Mouse (Mus musculus) limb, embryonic 15.5 days (tissue): Measurements from ENCODE around the gene Isl2. TPM values are rescaled to one million over a fixed set of nuclear protein-coding genes. Genes with fewer than 3 reads are reported as not detected.
A peak's percentile ranks its signal among the peaks of the same experiment; 100 is the strongest.

Source experiments
- ATAC-seq: fragments of 200-750 bp; cut with Nextera tagmentation; 2 replicates; pipeline ENCODE4 v1.8.0; 2017; ENCODE audit warnings: low read depth, moderate TSS enrichment; ENCODE audit not compliant: insufficient number of reproducible peaks, low FRiP score, low TSS enrichment
- H3K27ac ChIP-seq: fragments of 300-500 bp; sonication (generic); 2 replicates; pipeline ENCODE4 v1.5.1; 2015; ENCODE audit warnings: moderate library complexity, mild to moderate bottlenecking, inconsistent platforms
- H3K27me3 ChIP-seq: fragments of 300-500 bp; sonication (generic); 2 replicates; pipeline ENCODE4 v1.6.1; 2015; ENCODE audit warnings: inconsistent platforms
- H3K36me3 ChIP-seq: fragments of 300-500 bp; sonication (generic); 2 replicates; pipeline ENCODE4 v1.6.1; 2015; ENCODE audit warnings: inconsistent platforms
- H3K4me1 ChIP-seq: fragments of 300-500 bp; sonication (generic); 2 replicates; pipeline ENCODE4 v1.6.1; 2015; ENCODE audit warnings: inconsistent platforms
- H3K4me2 ChIP-seq: fragments of 300-500 bp; sonication (generic); 2 replicates; pipeline ENCODE4 v1.6.1; 2015; ENCODE audit warnings: mild to moderate bottlenecking, inconsistent platforms
- H3K4me3 ChIP-seq: fragments of 300-500 bp; sonication (generic); 2 replicates; pipeline ENCODE4 v1.5.1; 2015; ENCODE audit warnings: mild to moderate bottlenecking, inconsistent platforms
- H3K9ac ChIP-seq: fragments of 300-500 bp; sonication (generic); 2 replicates; pipeline ENCODE4 v1.6.1; 2015; ENCODE audit warnings: inconsistent platforms
- H3K9me3 ChIP-seq: fragments of 300-500 bp; sonication (generic); 2 replicates; pipeline ENCODE4 v1.6.1; 2016; ENCODE audit warnings: inconsistent platforms
- WGBS: fragments of 180-500 bp; shearing (Covaris S2); methylation state at CpG from one replicate; pipeline ENCODE4 v1.1.7; 2015; 5-methylcytosine and 5-hydroxymethylcytosine counted together
- polyA plus RNA-seq: library from polyadenylated mRNA; unstranded; fragments of >200 nt; fragmentation: Nextera tagmentation; extraction: Ambion mirVana; gene quantifications from 2 replicates; pipeline ENCODE4 v1.2.1, GENCODE M21; 2015

Gene Isl2
- 0.19 and 0.45 TPM in 2 replicates for polyA plus RNA-seq

DNA sequence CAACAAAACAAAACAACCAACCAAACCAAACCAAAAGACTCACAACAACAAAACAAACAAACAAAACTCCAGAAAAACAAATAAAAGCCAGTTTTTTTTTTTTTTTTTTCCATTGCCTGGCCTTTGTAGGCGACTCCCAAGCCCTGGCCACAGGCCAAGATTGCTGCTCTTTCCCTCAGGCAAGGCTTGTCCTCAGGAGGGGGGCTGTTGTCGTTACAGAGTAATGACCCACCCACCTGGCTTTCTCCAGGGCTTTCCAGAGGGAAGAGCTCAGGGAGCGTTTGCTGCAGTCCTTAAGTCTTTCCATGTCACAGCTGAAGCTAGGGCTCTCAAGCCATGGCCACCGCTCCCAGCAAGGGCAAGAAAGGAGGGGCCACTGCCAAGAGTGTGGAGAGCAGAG, at the start of gene Isl2:
Gene Isl2 (plus strand): TSS at position 296 of the 400 bp plus-strand sequence.
- H3K36me3 ChIP-seq, result no peaks in the 10 kb centered on the region
- peak within 1 kb of the TSS; percentile 30; the same call in 1 of the 2 replicates for H3K4me2 ChIP-seq
- no peak within 1 kb of the TSS for H3K9ac ChIP-seq
- ATAC-seq, result no peak
- H3K9me3 ChIP-seq, result no peaks in the 10 kb centered on the region
- H3K27me3 ChIP-seq, result peaks cover 63% of the 10 kb centered on the region
- peaks cover 29% of the 10 kb centered on the region for H3K4me1 ChIP-seq
- H3K4me3 ChIP-seq, result peak within 1 kb of the TSS; percentile 19
- no peak within 1 kb of the TSS for H3K27ac ChIP-seq
- WGBS, result 12% methylated on average over 4 of the region's 4 CpGs

DNA sequence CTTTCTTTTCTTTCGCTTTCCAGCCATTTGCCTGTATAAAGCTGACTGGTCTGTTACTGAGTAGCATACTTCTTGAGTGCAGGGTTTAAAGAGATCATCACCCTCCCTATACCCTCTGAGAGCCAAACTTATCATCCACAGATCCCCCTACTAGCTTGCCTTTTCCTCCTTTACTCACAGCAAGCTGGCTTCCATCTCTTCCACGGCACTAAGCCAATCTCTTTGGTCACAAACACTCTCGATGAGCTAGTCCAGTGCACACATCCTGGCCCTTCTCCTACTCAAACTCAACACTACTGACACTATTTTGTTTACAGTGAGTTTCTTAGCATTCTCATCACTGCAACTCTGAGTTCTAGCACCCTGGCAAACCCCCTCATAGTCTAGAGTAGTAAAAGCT, 30.6 kb upstream of the Isl2 start:
- peaks cover 4% of the 10 kb centered on the region for H3K4me1 ChIP-seq
- no peak overlapping the region for H3K4me2 ChIP-seq
- ATAC-seq, result no peak
- no peak overlapping the region for H3K9ac ChIP-seq
- 83% methylated on average over 3 of the region's 3 CpGs for WGBS
- no peaks in the 10 kb centered on the region for H3K36me3 ChIP-seq
- no peaks in the 10 kb centered on the region for H3K27me3 ChIP-seq
- H3K4me3 ChIP-seq, result no peak overlapping the region
- no peak overlapping the region for H3K27ac ChIP-seq
- H3K9me3 ChIP-seq, result no peaks in the 10 kb centered on the region

- Histone ChIP-seq H3K9ac (no peak overlapping the region), H3K4me3 (no peak overlapping the region), H3K36me3 (no peaks in the 10 kb centered on the region), H3K9me3 (no peaks in the 10 kb centered on the region), H3K4me1 (peaks cover 4% of the 10 kb centered on the region), H3K27ac (no peak overlapping the region), H3K27me3 (0 out of 2 replicates have a peak, but pooled peaks cover 1% of the 10 kb centered on the region), H3K4me2 (no peak overlapping the region)
- 80% methylated on average over 4 of the region's 4 CpGs for WGBS
- no peak for ATAC-seq
Measured at GRCm38 (mm10) chr9:55508701-55509100, 29.8 kb upstream of the Isl2 start.

DNA sequence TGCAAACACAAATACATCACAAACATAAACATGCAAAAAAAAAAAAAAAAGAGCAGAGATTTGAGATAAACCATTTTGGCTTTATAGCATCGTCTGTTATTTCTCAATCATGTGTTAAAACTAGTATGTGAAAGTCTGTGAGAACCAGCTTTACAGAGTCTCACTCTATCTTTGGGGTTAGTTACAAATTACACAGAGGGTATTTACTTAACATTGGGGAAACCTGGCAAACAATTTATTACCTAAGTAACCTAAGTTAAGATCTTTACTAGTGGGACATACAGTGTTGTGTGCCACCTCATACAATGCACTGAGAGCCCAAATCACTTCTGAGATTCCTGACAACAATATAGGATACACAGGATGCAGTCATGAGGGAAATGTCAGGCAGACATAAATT, 28.7 kb upstream of the Isl2 start:
- H3K9ac ChIP-seq, result no peak overlapping the region
- no peaks in the 10 kb centered on the region for H3K36me3 ChIP-seq
- no peak overlapping the region for H3K27ac ChIP-seq
- ATAC-seq, result no peak
- 0 out of 2 replicates have a peak, but pooled peaks cover 7% of the 10 kb centered on the region for H3K27me3 ChIP-seq
- H3K4me1 ChIP-seq, result peaks cover 4% of the 10 kb centered on the region
- no peak overlapping the region for H3K4me3 ChIP-seq
- WGBS, result 81% methylated on average over 1 of the region's 1 CpGs
- no peaks in the 10 kb centered on the region for H3K9me3 ChIP-seq
- H3K4me2 ChIP-seq, result no peak overlapping the region

DNA sequence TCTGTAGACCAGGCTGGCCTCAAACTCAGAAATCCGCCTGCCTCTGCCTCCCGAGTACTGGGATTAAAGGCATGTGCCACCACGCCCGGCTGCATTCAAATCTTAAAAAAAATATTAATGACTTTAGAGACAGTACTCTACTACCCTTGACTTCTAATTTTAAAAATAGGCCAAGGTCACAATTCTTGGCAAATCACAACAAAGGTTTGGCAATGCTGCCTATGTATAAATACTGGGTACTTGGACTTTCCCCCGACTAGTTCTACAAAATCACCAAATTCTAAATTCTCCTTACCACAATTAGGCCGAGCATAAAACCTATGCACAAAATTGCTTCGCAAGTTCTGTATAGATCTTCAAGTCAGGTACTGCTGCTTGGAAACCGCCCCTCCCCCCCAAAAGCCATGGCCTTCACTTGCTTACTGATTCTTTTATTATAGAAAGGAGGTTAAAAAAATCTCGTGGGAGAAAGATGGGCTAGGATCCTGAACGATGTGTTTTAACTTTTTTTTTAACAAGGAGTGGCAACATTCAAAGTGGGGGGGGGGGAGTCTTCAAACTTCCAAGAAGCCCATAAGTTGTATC, 27.7 kb upstream of the Isl2 start:
- H3K4me1 ChIP-seq, result peaks cover 4% of the 10 kb centered on the region
- H3K9me3 ChIP-seq, result no peaks in the 10 kb centered on the region
- H3K27me3 ChIP-seq, result 0 out of 2 replicates have a peak, but pooled peaks cover 7% of the 10 kb centered on the region
- H3K4me2 ChIP-seq, result peak overlapping the region; percentile 80
- peak overlapping the region; percentile 91 for H3K4me3 ChIP-seq
- WGBS, result 80% methylated on average over 10 of the region's 10 CpGs
- no peak overlapping the region for H3K27ac ChIP-seq
- H3K36me3 ChIP-seq, result no peaks in the 10 kb centered on the region
- no peak overlapping the region for H3K9ac ChIP-seq
- no peak for ATAC-seq

DNA sequence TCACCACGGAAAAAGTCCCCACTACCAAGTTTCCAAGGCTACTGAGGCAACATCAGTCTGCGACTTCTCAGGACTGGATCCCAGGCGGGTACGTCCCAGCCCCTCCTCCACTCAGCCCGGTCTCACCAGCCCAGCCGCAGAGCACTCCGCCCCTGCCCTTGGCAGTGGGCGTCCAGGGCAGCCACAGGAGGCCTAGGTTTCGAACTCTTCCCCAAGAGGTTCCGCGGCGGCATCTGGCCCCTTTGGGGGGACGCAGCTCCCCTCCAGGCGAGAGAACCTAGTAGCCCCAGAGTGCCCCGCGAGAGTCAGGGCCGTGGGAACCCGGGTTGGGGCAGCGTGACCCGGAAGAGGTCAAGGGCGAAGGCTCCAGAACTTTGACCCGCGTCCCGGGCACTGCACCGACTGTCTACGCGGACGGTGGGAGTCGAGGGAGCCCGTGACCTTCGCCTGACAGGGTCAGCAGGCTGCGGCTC, 26.9 kb upstream of the Isl2 start:
- Histone ChIP-seq H3K27ac (peak overlapping the region; percentile 90), H3K9me3 (no peaks in the 10 kb centered on the region), H3K4me2 (peak overlapping the region; percentile 80), H3K36me3 (no peaks in the 10 kb centered on the region), H3K27me3 (0 out of 2 replicates have a peak, but pooled peaks cover 7% of the 10 kb centered on the region), H3K4me3 (peak overlapping the region; percentile 91), H3K4me1 (peaks cover 4% of the 10 kb centered on the region), H3K9ac (peak overlapping the region; percentile 92)
- ATAC-seq, result peak; percentile 67
- under 1% methylated on average over 28 of the region's 32 CpGs for WGBS

DNA sequence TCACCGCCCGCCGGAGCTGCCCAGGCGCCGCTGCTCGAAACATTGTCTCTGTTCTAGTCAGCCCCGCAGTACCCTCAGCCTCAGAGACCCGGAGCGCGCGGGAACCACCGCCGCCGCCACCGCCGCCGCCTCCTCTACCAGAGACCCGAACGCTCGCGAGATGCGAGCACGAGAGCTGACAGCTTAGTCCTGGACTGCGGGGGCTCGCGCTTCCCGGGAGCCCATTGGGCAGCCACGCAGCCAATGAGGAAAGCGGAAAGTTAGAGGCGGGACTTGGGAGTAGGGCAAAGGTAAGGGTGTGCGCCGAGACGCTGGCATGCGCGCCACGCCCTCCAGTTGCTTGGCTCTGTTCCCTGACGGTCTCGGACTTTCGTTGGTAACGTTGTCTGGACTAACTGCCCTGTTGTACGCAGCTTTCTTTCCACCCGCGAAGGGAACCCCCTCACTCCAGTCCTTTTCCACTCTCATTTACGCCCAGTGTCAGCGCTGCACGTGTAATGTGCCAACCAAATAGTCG, 26.4 kb upstream of the Isl2 start, which contains the start of gene Etfa:
Gene Etfa (minus strand): TSS at position 217 of the 517 bp plus-strand sequence.
- Histone ChIP-seq H3K4me1 (peaks cover 4% of the 10 kb centered on the region), H3K4me3 (peak within 1 kb of the TSS; percentile 91), H3K4me2 (peak within 1 kb of the TSS; percentile 80), H3K9ac (peak within 1 kb of the TSS; percentile 92), H3K27me3 (0 out of 2 replicates have a peak, but pooled peaks cover 7% of the 10 kb centered on the region), H3K36me3 (no peaks in the 10 kb centered on the region), H3K9me3 (no peaks in the 10 kb centered on the region), H3K27ac (peak within 1 kb of the TSS; percentile 90)
- under 1% methylated on average over 47 of the region's 47 CpGs for WGBS
- ATAC-seq, result peak; percentile 98

- H3K4me1 ChIP-seq, result no peaks in the 10 kb centered on the region
- no peaks in the 10 kb centered on the region for H3K27me3 ChIP-seq
- H3K9me3 ChIP-seq, result no peaks in the 10 kb centered on the region
- no peaks in the 10 kb centered on the region for H3K36me3 ChIP-seq
- ATAC-seq, result no peak
- H3K9ac ChIP-seq, result no peak overlapping the region
- WGBS, result 47% methylated on average over 4 of the region's 4 CpGs
- no peak overlapping the region for H3K27ac ChIP-seq
- no peak overlapping the region for H3K4me3 ChIP-seq
- H3K4me2 ChIP-seq, result no peak overlapping the region
Measured at GRCm38 (mm10) chr9:55525716-55526115, 12.8 kb upstream of the Isl2 start.

DNA sequence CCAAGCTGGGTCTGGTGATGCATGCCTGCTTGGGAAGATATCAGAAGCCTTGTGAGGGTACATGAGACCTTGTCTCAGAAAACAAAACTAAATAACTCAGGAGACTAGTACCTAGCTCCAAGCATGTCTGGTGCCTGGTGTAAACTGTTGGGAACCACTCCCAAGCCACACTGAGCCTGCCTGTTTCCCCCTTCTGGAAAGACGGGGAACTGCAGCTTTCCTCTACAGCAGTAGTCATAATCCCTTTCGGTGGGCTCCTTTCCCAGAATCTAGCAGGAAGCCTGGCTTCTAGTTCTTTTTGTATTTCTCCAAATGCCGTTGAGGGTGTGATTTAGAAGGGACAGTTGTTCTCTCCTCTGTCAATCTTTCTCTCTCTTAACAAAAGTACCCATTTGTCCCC, 2.6 kb upstream of the Isl2 start:
- Histone ChIP-seq H3K4me2 (no peak overlapping the region), H3K27me3 (peaks cover 38% of the 10 kb centered on the region), H3K9ac (no peak overlapping the region), H3K4me1 (peaks cover 12% of the 10 kb centered on the region), H3K36me3 (no peaks in the 10 kb centered on the region), H3K4me3 (no peak overlapping the region), H3K27ac (no peak overlapping the region), H3K9me3 (no peaks in the 10 kb centered on the region)
- WGBS, result 22% methylated on average over 3 of the region's 3 CpGs
- ATAC-seq, result no peak

- peaks cover 33% of the 10 kb centered on the region for H3K4me1 ChIP-seq
- peaks cover 69% of the 10 kb centered on the region for H3K27me3 ChIP-seq
- H3K27ac ChIP-seq, result no peak overlapping the region
- H3K4me2 ChIP-seq, result no peak overlapping the region
- no peak overlapping the region for H3K9ac ChIP-seq
- H3K36me3 ChIP-seq, result no peaks in the 10 kb centered on the region
- no peak for ATAC-seq
- H3K9me3 ChIP-seq, result no peaks in the 10 kb centered on the region
- WGBS, result 23% methylated on average over 1 of the region's 1 CpGs
- H3K4me3 ChIP-seq, result no peak overlapping the region
Measured at GRCm38 (mm10) chr9:55539006-55539405, 534 bp downstream of the Isl2 start.

DNA sequence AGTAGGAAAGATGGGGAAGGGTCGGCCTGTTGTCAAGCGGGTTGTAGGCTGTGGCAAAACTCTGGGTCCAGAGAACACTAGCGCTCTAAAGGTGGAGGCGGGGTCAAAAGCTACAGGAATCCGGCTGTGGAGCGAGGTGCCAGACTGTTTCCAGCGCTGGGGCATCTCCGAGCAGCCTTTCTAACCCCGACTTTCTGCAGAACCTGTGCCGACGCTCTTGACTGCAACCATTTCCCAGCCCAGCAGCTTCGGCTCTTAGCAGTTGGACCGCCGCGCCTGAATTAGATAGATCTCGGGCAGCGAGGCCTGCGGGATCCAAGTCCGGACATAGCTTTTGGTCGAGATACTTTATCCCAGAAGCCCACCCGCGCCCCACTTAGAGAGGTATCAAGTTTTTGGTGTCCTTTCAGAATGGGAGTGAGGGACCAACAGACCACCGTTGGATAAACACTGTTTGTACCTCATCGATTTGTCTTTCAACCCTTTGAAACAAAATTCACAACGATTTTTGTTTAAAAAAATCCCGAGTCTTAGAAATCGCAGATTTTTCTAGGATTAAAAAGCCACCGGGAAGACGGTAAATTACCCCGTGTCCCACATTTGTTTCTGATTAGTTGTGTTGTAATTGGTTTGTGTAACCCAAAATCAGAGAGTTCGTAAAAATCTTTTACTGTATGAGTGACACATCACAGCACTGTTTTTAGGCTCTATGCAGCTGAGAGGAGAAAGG, 1.4 kb downstream of the Isl2 start:
- WGBS, result 2% methylated on average over 31 of the region's 31 CpGs
- Histone ChIP-seq H3K36me3 (no peaks in the 10 kb centered on the region), H3K27me3 (peaks cover 77% of the 10 kb centered on the region), H3K9ac (no peak overlapping the region), H3K27ac (no peak overlapping the region), H3K4me3 (peak overlapping the region; percentile 46), H3K4me2 (peak overlapping the region; percentile 30), H3K9me3 (no peaks in the 10 kb centered on the region), H3K4me1 (peaks cover 41% of the 10 kb centered on the region)
- no peak for ATAC-seq

GRCm38 (mm10) chr9:55540391-55540770, 1.9 kb downstream of the Isl2 start:
- Histone ChIP-seq H3K27me3 (peaks cover 82% of the 10 kb centered on the region), H3K27ac (no peak overlapping the region), H3K9me3 (no peaks in the 10 kb centered on the region), H3K36me3 (no peaks in the 10 kb centered on the region), H3K4me2 (peak overlapping the region; percentile 83), H3K9ac (no peak overlapping the region), H3K4me3 (peak overlapping the region; percentile 46), H3K4me1 (peaks cover 46% of the 10 kb centered on the region)
- ATAC-seq, result no peak
- WGBS, result under 1% methylated on average over 12 of the region's 12 CpGs
